Mouse (Mus musculus) neural tube, embryonic 11.5 days (tissue): ENCODE data around the gene Scn3b. TPM values are rescaled to one million over a fixed set of nuclear protein-coding genes. Genes with fewer than 3 reads are reported as not detected.

Experiments used
- ATAC-seq: fragments of 200-750 bp; cut with Nextera tagmentation; 2 replicates; pipeline ENCODE4 v1.8.0; 2017; ENCODE audit warnings: moderate number of reproducible peaks, mild to moderate bottlenecking, moderate TSS enrichment, moderate library complexity; ENCODE audit not compliant: insufficient read depth, low FRiP score, low TSS enrichment
- DNase-seq: peaks from one replicate; pipeline ENCODE4 v3.0.0-alpha.2; 2015; ENCODE audit warnings: low spot score
- H3K27ac ChIP-seq: fragments of 300-500 bp; sonication (generic); 2 replicates; pipeline ENCODE4 v1.5.1; 2014; ENCODE audit warnings: low read depth, mild to moderate bottlenecking, low read length
- H3K27me3 ChIP-seq: fragments of 300-500 bp; sonication (generic); 2 replicates; pipeline ENCODE4 v1.6.1; 2014; ENCODE audit warnings: mild to moderate bottlenecking, low read length, mixed read lengths; ENCODE audit not compliant: control insufficient read depth, insufficient read depth
- H3K36me3 ChIP-seq: fragments of 300-500 bp; sonication (generic); 2 replicates; pipeline ENCODE4 v1.6.1; 2014; ENCODE audit warnings: mild to moderate bottlenecking, low read length, moderate library complexity, mixed read lengths; ENCODE audit not compliant: control insufficient read depth, insufficient read depth
- H3K4me1 ChIP-seq: fragments of 300-500 bp; sonication (generic); 2 replicates; pipeline ENCODE4 v1.6.1; 2014; ENCODE audit warnings: low read length, mixed read lengths; ENCODE audit not compliant: control insufficient read depth, insufficient read depth
- H3K4me2 ChIP-seq: fragments of 300-500 bp; sonication (generic); 2 replicates; pipeline ENCODE4 v1.6.1; 2014; ENCODE audit warnings: low read depth, mild to moderate bottlenecking, moderate library complexity
- H3K4me3 ChIP-seq: fragments of 300-500 bp; sonication (generic); 2 replicates; pipeline ENCODE4 v1.5.1; 2014; ENCODE audit warnings: low read depth, low read length
- H3K9ac ChIP-seq: fragments of 300-500 bp; sonication (generic); 2 replicates; pipeline ENCODE4 v1.6.1; 2014; ENCODE audit warnings: mild to moderate bottlenecking, low read length
- H3K9me3 ChIP-seq: fragments of 300-500 bp; sonication (generic); 2 replicates; pipeline ENCODE4 v1.6.1; 2016; ENCODE audit warnings: low read length; ENCODE audit not compliant: control insufficient read depth
- WGBS: fragments of 180-500 bp; shearing (Covaris S2); extraction: QIAGEN DNeasy Blood & Tissue Kit; methylation state at CpG from one replicate; pipeline ENCODE4 v1.1.7; 2014; 5-methylcytosine and 5-hydroxymethylcytosine counted together
- polyA plus RNA-seq: library from polyadenylated mRNA; unstranded; fragments of >200 nt; fragmentation: Nextera tagmentation; extraction: Ambion mirVana; gene quantifications from 2 replicates; pipeline ENCODE4 v1.2.1, GENCODE M21; 2014

The Scn3b gene
- polyA plus RNA-seq, 1 experiment from 2014 or later, result 37.1 TPM

DNA sequence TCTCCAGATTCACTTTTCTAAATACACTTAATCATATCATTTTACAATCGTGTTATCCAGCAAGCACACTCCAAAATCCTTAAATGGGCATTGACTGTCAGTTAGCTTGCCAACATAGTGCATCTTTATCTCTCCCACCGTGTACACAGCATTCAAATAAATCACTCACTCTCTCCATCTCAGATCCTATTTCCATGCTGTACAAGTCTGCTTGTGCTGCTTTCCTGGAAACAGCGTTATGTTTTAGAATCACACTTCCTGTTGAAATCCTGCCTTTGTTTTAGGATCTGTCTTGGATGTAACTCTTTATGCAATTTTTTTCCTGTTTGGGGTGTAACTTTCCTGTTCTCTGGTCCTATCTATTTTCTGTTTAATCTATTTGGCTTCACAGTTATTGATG is 16.6 kb upstream of the Scn3b start:
- no peak overlapping the region for H3K27ac ChIP-seq
- no peaks in the 10 kb centered on the region for H3K4me1 ChIP-seq
- H3K4me2 ChIP-seq, result no peak overlapping the region
- ATAC-seq, result no peak
- no peak for DNase-seq
- no peak overlapping the region for H3K4me3 ChIP-seq
- H3K9ac ChIP-seq, result no peak overlapping the region
- H3K36me3 ChIP-seq, result no peaks in the 10 kb centered on the region
- H3K27me3 ChIP-seq, result no peaks in the 10 kb centered on the region
- WGBS, result 77% methylated on average over 3 of the region's 3 CpGs
- H3K9me3 ChIP-seq, result no peaks in the 10 kb centered on the region

GRCm38 (mm10) chr9:40263874-40264273 is 5.1 kb upstream of the Scn3b start:
- no peak overlapping the region for H3K9ac ChIP-seq
- H3K4me3 ChIP-seq, result no peak overlapping the region
- no peaks in the 10 kb centered on the region for H3K9me3 ChIP-seq
- WGBS, result 66% methylated on average over 6 of the region's 6 CpGs
- no peak overlapping the region for H3K27ac ChIP-seq
- H3K4me1 ChIP-seq, result no peaks in the 10 kb centered on the region
- H3K36me3 ChIP-seq, result no peaks in the 10 kb centered on the region
- DNase-seq (no peak), ATAC-seq (no peak)
- H3K27me3 ChIP-seq, result no peaks in the 10 kb centered on the region
- H3K4me2 ChIP-seq, result no peak overlapping the region

GRCm38 (mm10) chr9:40268040-40268747 is 823 bp upstream of the Scn3b start:
- no peak overlapping the region for H3K27ac ChIP-seq

DNA sequence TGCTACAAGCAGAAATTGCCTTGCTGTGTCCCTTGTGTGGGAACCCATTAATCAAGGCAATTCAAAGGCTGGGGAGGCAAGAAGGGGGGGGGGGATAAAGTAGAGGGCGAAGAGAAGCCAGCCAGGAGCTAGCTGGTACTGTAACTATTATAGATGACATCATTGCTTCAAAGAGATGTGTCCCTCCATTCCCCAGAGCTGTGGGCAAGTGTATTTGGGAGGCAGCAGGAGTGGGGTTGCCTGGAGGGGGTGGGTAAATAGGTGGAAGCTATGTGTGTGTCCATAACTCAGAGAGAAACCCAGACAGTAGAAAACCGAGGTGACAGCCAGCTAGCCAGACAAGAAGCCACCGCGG is 292 bp upstream of the Scn3b start:
- 6% methylated on average over 4 of the region's 4 CpGs for WGBS
- peak overlapping the region; percentile 17; the same call in 1 of the 2 replicates for H3K27ac ChIP-seq
- DNase-seq (no peak), ATAC-seq (no peak; the same call in 1 of the 2 replicates)
- no peaks in the 10 kb centered on the region for H3K4me1 ChIP-seq
- H3K4me2 ChIP-seq, result peak overlapping the region; percentile 80
- H3K9me3 ChIP-seq, result no peaks in the 10 kb centered on the region
- no peaks in the 10 kb centered on the region for H3K36me3 ChIP-seq
- H3K9ac ChIP-seq, result peak overlapping the region; percentile 44; the same call in 1 of the 2 replicates
- H3K4me3 ChIP-seq, result peak overlapping the region; percentile 40
- H3K27me3 ChIP-seq, result peaks cover 4% of the 10 kb centered on the region; the same call in 1 of the 2 replicates

More at GRCm38 (mm10) chr9:40268040-40268747, 823 bp upstream of the Scn3b start:
- Histone ChIP-seq H3K9me3 (no peaks in the 10 kb centered on the region), H3K27me3 (peaks cover 4% of the 10 kb centered on the region; the same call in 1 of the 2 replicates), H3K4me2 (peak overlapping the region; percentile 80), H3K4me1 (no peaks in the 10 kb centered on the region), H3K9ac (no peak overlapping the region), H3K36me3 (no peaks in the 10 kb centered on the region), H3K4me3 (no peak overlapping the region)
- ATAC-seq (peak; percentile 18), DNase-seq (peak; percentile 24)
- 22% methylated on average over 21 of the region's 21 CpGs for WGBS

DNA sequence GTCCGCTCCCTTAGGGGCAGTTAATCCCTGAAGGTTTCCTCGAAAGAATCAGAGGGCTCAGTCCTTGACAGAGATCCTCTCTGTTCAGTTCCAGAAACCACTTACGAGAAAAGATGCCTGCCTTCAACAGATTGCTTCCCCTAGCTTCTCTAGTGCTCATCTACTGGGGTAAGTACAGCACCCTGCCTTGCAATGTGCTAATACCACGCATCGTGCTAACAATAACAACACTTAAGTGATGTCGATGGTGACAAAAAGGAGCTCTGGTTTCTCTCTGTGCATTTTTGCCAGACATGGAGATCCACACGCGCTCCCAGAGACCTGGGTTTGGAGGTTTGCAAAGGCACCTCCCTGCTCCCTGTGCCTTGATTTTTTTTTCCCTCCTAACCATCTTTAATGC is 863 bp downstream of the Scn3b start:
- Histone ChIP-seq H3K4me1 (no peaks in the 10 kb centered on the region), H3K36me3 (no peaks in the 10 kb centered on the region), H3K9ac (peak overlapping the region; percentile 44), H3K4me2 (peak overlapping the region; percentile 80), H3K27ac (no peak overlapping the region), H3K27me3 (peaks cover 4% of the 10 kb centered on the region; the same call in 1 of the 2 replicates), H3K4me3 (peak overlapping the region; percentile 40), H3K9me3 (no peaks in the 10 kb centered on the region)
- ATAC-seq (no peak), DNase-seq (no peak)
- WGBS, result 30% methylated on average over 8 of the region's 8 CpGs

GRCm38 (mm10) chr9:40271075-40271474 is 2.1 kb downstream of the Scn3b start:
- no peaks in the 10 kb centered on the region for H3K36me3 ChIP-seq
- H3K27ac ChIP-seq, result no peak overlapping the region
- H3K4me3 ChIP-seq, result no peak overlapping the region
- H3K27me3 ChIP-seq, result peaks cover 4% of the 10 kb centered on the region; the same call in 1 of the 2 replicates
- H3K4me1 ChIP-seq, result no peaks in the 10 kb centered on the region
- ATAC-seq (no peak), DNase-seq (no peak)
- 0 out of 2 replicates have a peak overlapping the region, but pooled peaks have one; percentile 9 for H3K4me2 ChIP-seq
- WGBS, result 75% methylated on average over 3 of the region's 3 CpGs
- H3K9ac ChIP-seq, result no peak overlapping the region
- no peaks in the 10 kb centered on the region for H3K9me3 ChIP-seq

GRCm38 (mm10) chr9:40272822-40273221 is 3.8 kb downstream of the Scn3b start:
- Histone ChIP-seq H3K9me3 (no peaks in the 10 kb centered on the region), H3K36me3 (no peaks in the 10 kb centered on the region), H3K4me1 (no peaks in the 10 kb centered on the region), H3K27me3 (peaks cover 4% of the 10 kb centered on the region; the same call in 1 of the 2 replicates), H3K27ac (no peak overlapping the region), H3K9ac (no peak overlapping the region), H3K4me2 (no peak overlapping the region), H3K4me3 (no peak overlapping the region)
- 88% methylated on average over 7 of the region's 7 CpGs for WGBS
- no peak for DNase-seq
- ATAC-seq, result no peak

- H3K4me2 ChIP-seq, result no peak overlapping the region
- DNase-seq (no peak), ATAC-seq (no peak)
- H3K27ac ChIP-seq, result no peak overlapping the region
- H3K4me3 ChIP-seq, result no peak overlapping the region
- no peaks in the 10 kb centered on the region for H3K36me3 ChIP-seq
- WGBS, result 92% methylated on average over 5 of the region's 5 CpGs
- no peaks in the 10 kb centered on the region for H3K27me3 ChIP-seq
- no peaks in the 10 kb centered on the region for H3K9me3 ChIP-seq
- H3K9ac ChIP-seq, result no peak overlapping the region
- H3K4me1 ChIP-seq, result no peaks in the 10 kb centered on the region
These were observed 6.9 kb downstream of the Scn3b start for GRCm38 (mm10) chr9:40275904-40276303.

- Histone ChIP-seq H3K9ac (no peak overlapping the region), H3K4me1 (no peaks in the 10 kb centered on the region)
- 81% methylated on average over 3 of the region's 3 CpGs for WGBS
These were observed 8.7 kb downstream of the Scn3b start for GRCm38 (mm10) chr9:40277671-40278070.

More at GRCm38 (mm10) chr9:40277671-40278070, 8.7 kb downstream of the Scn3b start:
- Histone ChIP-seq H3K4me3 (no peak overlapping the region), H3K9me3 (no peaks in the 10 kb centered on the region), H3K27ac (no peak overlapping the region), H3K36me3 (no peaks in the 10 kb centered on the region), H3K4me2 (no peak overlapping the region), H3K27me3 (no peaks in the 10 kb centered on the region)
- ATAC-seq (no peak), DNase-seq (no peak)
